Mouse (Mus musculus) embryonic facial prominence, embryonic 13.5 days (tissue): Measurements from ENCODE around the gene Pop7. TPM values are rescaled to one million over a fixed set of nuclear protein-coding genes. Genes with fewer than 3 reads are reported as not detected.
A peak's percentile ranks its signal among the peaks of the same experiment; 100 is the strongest.

Experiments used
- ATAC-seq: fragments of 200-750 bp; cut with Nextera tagmentation; 2 replicates; pipeline ENCODE4 v1.8.0; 2017; ENCODE audit warnings: low read depth; ENCODE audit not compliant: insufficient number of reproducible peaks, insufficient read depth, low FRiP score, low TSS enrichment
- H3K27ac ChIP-seq: fragments of 300-500 bp; sonication (generic); 2 replicates; pipeline ENCODE4 v1.5.1; 2015; ENCODE audit warnings: moderate library complexity, mild to moderate bottlenecking, inconsistent platforms
- H3K27me3 ChIP-seq: fragments of 300-500 bp; sonication (generic); 2 replicates; pipeline ENCODE4 v1.6.1; 2015; ENCODE audit warnings: mild to moderate bottlenecking, inconsistent platforms
- H3K36me3 ChIP-seq: fragments of 300-500 bp; sonication (generic); 2 replicates; pipeline ENCODE4 v1.6.1; 2015; ENCODE audit warnings: mild to moderate bottlenecking, inconsistent platforms
- H3K4me1 ChIP-seq: fragments of 300-500 bp; sonication (generic); 2 replicates; pipeline ENCODE4 v1.6.1; 2015; ENCODE audit warnings: inconsistent platforms
- H3K4me2 ChIP-seq: fragments of 300-500 bp; sonication (generic); 2 replicates; pipeline ENCODE4 v1.6.1; 2015; ENCODE audit warnings: moderate library complexity, mild to moderate bottlenecking, inconsistent platforms
- H3K4me3 ChIP-seq: fragments of 300-500 bp; sonication (generic); 2 replicates; pipeline ENCODE4 v1.5.1; 2015; ENCODE audit warnings: mild to moderate bottlenecking, inconsistent platforms
- H3K9ac ChIP-seq: fragments of 300-500 bp; sonication (generic); 2 replicates; pipeline ENCODE4 v1.6.1; 2015; ENCODE audit warnings: mild to moderate bottlenecking, inconsistent platforms
- H3K9me3 ChIP-seq: fragments of 300-500 bp; sonication (generic); 2 replicates; pipeline ENCODE4 v1.6.1; 2016; ENCODE audit warnings: inconsistent platforms
- WGBS: fragments of 180-500 bp; shearing (Covaris S2); methylation state at CpG from one replicate; pipeline ENCODE4 v1.1.7; 2015; ENCODE audit warnings: mixed read lengths; 5-methylcytosine and 5-hydroxymethylcytosine counted together
- polyA plus RNA-seq: library from polyadenylated mRNA; unstranded; fragments of >200 nt; fragmentation: Nextera tagmentation; extraction: Ambion mirVana; gene quantifications from 2 replicates; pipeline ENCODE4 v1.2.1, GENCODE M21; 2015

Gene Pop7
- polyA plus RNA-seq, 1 experiment from 2014 or later = 56.2 TPM

DNA sequence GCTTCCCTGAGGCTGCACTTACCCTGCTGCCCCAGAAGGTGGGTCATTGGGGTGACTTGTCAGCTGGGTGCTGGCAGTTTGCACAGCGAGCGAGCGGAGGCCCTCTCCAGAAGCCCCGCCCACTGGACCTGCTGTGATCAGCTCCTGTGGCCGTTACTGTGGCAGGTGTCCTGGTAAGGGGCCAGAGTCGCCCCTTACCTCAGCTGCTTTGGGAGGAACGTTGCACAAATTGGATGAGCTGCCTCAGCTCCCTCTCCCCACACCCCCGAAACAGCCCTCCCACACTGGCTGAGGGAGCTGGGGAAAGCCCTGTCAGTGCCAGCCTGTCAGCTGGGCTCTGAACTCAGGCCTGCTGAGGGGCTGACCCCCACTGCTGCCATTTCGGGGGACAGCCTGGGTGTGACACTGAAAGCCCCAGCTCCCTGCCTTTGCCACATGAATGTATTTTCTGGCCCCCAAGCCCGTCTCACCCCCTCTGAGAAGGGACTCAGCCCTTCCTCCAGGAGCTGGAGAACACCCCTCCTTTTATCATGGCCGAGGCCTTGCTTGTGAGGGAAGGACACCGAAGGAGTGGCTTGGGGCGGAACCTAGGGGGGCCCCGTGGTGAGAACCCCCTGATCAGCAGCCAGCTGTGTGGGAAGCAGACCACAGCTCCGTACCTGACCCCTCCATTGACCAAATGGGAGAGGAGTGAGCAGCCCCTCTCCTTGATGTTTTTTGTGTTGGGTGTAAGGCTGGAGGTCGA, 24.0 kb upstream of the Pop7 start:
- WGBS = 59% methylated on average over 16 of the region's 16 CpGs

DNA sequence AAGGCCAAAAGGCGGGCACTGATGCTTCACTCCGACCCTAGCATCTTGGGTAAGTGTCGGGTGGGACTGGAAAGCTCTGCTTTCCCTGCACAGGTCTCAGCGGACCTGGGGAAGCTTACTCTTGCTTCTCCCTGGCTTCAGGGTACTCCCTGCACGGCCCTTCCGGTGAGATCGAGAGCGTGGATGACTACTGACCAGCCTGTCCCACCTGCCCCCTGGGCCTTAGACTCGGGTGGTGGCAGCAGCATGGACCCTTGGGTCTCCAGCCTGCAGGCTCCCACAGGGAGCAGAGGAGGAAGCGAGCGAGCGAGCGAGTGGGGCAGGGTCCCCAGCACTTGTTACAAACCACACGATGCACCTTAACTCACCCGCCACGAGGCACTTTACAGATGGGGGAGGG, 23.2 kb upstream of the Pop7 start:
- H3K9ac ChIP-seq = no peak overlapping the region
- H3K9me3 ChIP-seq = no peaks in the 10 kb centered on the region
- peaks cover 96% of the 10 kb centered on the region for H3K36me3 ChIP-seq
- H3K4me1 ChIP-seq = peaks cover 21% of the 10 kb centered on the region
- no peaks in the 10 kb centered on the region for H3K27me3 ChIP-seq
- no peak for ATAC-seq
- 75% methylated on average over 16 of the region's 16 CpGs for WGBS
- H3K4me2 ChIP-seq = no peak overlapping the region
- no peak overlapping the region for H3K4me3 ChIP-seq
- no peak overlapping the region for H3K27ac ChIP-seq

More for the DNA sequence above, 24.0 kb upstream of the Pop7 start:
- peaks cover 23% of the 10 kb centered on the region for H3K4me1 ChIP-seq
- ATAC-seq = no peak
- H3K27ac ChIP-seq = peak overlapping the region; percentile 58
- no peak overlapping the region for H3K9ac ChIP-seq
- no peak overlapping the region for H3K4me3 ChIP-seq
- H3K4me2 ChIP-seq = no peak overlapping the region
- H3K9me3 ChIP-seq = no peaks in the 10 kb centered on the region
- H3K36me3 ChIP-seq = peaks cover 88% of the 10 kb centered on the region
- no peaks in the 10 kb centered on the region for H3K27me3 ChIP-seq

DNA sequence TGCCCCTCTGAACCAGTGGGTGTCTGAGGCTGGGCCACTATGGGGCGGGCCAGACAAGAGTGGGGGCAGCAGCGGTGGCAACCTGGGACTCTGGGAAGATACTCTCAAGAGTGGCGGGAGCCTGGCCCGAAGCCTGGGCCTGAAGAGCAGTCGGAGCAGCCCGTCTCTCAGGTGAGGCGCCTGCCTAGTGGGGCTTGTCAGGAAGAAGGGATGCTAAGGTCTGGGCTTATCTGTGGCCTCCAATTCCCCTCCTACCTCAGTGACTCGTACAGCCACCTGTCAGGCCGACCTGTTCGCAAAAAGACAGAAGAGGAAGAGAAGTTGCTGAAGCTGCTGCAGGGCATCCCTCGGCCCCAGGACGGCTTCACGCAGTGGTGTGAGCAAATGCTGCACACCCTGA, 22.4 kb upstream of the Pop7 start:
- no peak overlapping the region for H3K4me2 ChIP-seq
- no peaks in the 10 kb centered on the region for H3K9me3 ChIP-seq
- no peak overlapping the region for H3K27ac ChIP-seq
- ATAC-seq = no peak
- no peak overlapping the region for H3K9ac ChIP-seq
- WGBS = 87% methylated on average over 13 of the region's 13 CpGs
- H3K27me3 ChIP-seq = no peaks in the 10 kb centered on the region
- peaks cover 98% of the 10 kb centered on the region for H3K36me3 ChIP-seq
- H3K4me3 ChIP-seq = no peak overlapping the region
- peaks cover 12% of the 10 kb centered on the region for H3K4me1 ChIP-seq

DNA sequence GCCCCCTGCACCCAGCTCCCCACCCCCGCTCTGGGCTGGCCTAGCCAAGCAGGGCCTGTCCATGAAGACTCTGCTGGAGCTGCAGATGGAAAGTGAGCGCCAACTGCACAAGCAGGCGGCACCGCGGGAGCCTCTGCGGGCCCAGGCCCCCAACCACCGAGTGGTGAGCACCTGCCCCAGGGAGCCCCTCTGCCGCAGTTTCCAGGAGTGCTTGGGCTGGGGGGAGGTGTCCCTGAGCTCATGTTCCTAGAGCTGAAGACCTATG, 21.9 kb upstream of the Pop7 start:
- ATAC-seq = no peak
- Histone ChIP-seq H3K4me3 (no peak overlapping the region), H3K9me3 (no peaks in the 10 kb centered on the region), H3K27me3 (no peaks in the 10 kb centered on the region), H3K4me1 (peaks cover 7% of the 10 kb centered on the region; the same call in 1 of the 2 replicates), H3K36me3 (peaks cover 98% of the 10 kb centered on the region), H3K27ac (0 out of 2 replicates have a peak overlapping the region, but pooled peaks have one; percentile 12), H3K4me2 (no peak overlapping the region), H3K9ac (no peak overlapping the region)
- WGBS = 86% methylated on average over 8 of the region's 8 CpGs

DNA sequence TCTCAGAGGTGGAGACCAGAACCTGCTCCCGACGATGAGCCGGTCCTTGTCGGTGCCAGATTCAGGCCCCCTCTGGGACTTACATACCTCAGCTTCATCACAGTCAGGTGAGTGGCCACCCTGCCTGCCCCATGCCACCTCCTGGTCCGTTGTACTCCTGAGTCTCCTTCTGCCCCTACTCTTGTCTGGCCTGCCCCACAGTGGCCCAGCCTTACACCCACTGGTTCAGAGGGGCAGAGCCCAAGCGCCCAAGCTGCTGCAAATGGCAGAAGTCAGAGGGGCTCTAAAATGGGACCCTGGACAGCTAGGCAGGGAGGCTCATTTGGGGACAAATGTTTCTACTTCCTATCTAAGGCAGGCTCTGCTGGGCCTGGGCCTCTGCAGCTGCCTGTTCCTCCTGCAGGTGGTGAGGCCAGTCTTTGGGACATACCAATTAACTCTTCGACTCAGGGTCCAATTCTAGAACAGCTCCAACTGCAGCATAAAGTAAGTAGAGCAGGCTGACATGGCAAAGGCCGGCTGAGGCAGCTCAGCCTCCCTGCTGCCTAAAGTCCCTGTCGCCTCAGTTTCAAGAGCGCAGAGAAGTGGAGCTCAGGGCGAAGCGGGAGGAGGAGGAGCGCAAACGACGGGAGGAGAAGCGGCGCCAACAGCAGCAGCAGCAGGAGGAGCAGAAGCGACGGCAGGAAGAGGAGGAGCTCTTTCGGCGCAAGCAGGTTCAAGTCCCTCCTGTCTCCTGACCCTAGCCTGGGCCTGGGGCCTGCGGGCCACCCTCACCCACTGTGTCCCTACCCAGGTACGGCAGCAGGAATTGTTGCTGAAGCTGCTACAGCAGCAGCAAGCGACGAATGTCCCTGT, 21.3 kb upstream of the Pop7 start:
- Histone ChIP-seq H3K9ac (no peak overlapping the region), H3K27me3 (no peaks in the 10 kb centered on the region), H3K36me3 (peaks cover 98% of the 10 kb centered on the region), H3K27ac (0 out of 2 replicates have a peak overlapping the region, but pooled peaks have one; percentile 12), H3K4me1 (peaks cover 7% of the 10 kb centered on the region; the same call in 1 of the 2 replicates), H3K4me3 (no peak overlapping the region), H3K4me2 (no peak overlapping the region), H3K9me3 (no peaks in the 10 kb centered on the region)
- ATAC-seq = no peak
- 85% methylated on average over 25 of the region's 25 CpGs for WGBS

DNA sequence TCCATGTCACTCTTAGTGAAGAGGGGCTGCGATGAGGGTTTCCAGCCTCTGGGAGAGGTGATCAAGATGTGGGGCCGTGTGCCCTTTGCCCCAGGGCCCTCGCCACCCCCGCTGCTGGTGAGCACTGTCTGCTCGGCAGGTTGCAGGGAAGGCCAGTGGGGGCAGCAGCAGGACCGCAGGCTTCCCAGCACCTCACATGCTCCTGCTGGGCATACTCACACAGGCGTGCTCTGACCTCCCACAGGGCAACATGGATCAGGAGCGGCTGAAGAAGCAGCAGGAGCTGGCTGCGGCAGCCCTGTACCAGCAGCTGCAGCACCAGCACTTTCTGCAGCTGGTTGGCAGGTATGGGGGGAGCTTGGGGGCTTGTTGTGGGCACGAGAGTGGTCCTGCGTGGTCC, 20.4 kb upstream of the Pop7 start:
- 75% methylated on average over 11 of the region's 11 CpGs for WGBS
- Histone ChIP-seq H3K9ac (no peak overlapping the region; the same call in 1 of the 2 replicates), H3K4me1 (peaks cover 7% of the 10 kb centered on the region; the same call in 1 of the 2 replicates), H3K4me3 (no peak overlapping the region), H3K27ac (no peak overlapping the region), H3K9me3 (no peaks in the 10 kb centered on the region), H3K36me3 (peaks cover 98% of the 10 kb centered on the region), H3K27me3 (no peaks in the 10 kb centered on the region), H3K4me2 (no peak overlapping the region)
- no peak for ATAC-seq

DNA sequence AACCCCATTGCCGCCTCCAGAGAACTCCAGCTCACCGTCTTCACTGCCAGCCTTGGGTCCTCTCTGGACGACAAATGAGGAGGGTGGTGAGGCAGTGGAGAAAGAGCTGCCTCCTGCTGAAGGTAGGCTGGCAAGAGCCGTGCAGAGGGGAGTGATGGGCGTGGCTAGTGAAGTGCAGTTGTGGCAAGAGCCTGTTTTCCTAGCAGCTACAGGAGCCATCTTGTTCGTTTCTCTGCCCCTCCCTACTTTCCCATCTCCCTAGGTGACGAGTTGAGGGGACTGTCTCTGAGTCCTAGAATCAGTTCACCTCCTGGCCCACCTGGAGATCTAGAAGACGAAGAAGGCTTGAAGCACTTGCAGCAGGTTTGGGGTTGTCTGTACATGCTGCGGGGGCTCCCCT, 19.5 kb upstream of the Pop7 start:
- Histone ChIP-seq H3K4me2 (no peak overlapping the region), H3K9me3 (no peaks in the 10 kb centered on the region), H3K27me3 (no peaks in the 10 kb centered on the region), H3K36me3 (peaks cover 98% of the 10 kb centered on the region), H3K4me1 (peaks cover 7% of the 10 kb centered on the region; the same call in 1 of the 2 replicates), H3K4me3 (no peak overlapping the region), H3K27ac (no peak overlapping the region), H3K9ac (no peak overlapping the region)
- no peak for ATAC-seq
- WGBS = 80% methylated on average over 9 of the region's 9 CpGs

DNA sequence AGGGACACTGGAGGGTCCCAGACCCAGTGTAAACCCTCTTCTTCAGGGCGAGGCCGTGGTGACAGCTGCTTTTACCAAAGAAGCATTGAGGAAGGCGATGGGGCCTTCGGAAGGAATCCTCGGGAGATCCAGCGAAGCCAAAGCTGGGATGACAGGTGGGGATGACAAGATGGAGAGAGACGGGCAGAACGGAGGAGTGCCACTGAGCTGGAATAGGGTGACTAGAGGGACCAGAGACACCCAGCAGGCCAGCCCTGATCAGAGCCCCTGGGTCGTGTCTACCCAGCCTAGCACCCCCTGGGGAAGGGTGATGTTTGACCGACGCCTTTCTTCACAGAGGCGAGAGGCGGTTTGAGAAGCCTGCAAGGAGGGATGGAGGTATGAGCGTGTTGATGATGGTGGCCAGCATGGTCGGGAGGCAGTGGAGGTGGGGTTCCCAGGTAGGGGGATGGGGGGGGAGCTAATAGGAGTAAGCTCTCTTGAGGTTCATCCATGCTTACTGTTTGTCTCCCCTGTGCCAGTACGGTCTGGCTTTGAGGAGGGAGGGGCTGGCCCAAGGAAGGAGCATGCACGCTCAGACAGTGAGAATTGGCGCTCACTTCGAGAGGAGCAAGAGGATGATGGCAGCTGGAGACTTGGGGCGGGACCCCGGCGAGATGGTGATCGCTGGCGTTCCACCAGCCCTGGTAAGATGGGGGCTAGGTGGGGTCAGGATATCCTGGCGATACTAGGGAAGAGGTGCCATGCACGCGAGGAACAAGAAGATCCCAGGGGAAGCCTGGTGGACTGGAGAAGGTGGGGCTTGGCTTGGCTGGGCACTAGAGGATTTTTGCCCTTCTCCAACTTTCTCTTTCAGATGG, 17.6 kb upstream of the Pop7 start:
- H3K36me3 ChIP-seq = peaks cover 83% of the 10 kb centered on the region
- H3K27me3 ChIP-seq = no peaks in the 10 kb centered on the region
- no peak for ATAC-seq
- H3K4me1 ChIP-seq = peaks cover 8% of the 10 kb centered on the region; the same call in 1 of the 2 replicates
- no peak overlapping the region for H3K4me3 ChIP-seq
- no peak overlapping the region for H3K9ac ChIP-seq
- H3K4me2 ChIP-seq = no peak overlapping the region
- no peaks in the 10 kb centered on the region for H3K9me3 ChIP-seq
- H3K27ac ChIP-seq = no peak overlapping the region
- 91% methylated on average over 27 of the region's 27 CpGs for WGBS

DNA sequence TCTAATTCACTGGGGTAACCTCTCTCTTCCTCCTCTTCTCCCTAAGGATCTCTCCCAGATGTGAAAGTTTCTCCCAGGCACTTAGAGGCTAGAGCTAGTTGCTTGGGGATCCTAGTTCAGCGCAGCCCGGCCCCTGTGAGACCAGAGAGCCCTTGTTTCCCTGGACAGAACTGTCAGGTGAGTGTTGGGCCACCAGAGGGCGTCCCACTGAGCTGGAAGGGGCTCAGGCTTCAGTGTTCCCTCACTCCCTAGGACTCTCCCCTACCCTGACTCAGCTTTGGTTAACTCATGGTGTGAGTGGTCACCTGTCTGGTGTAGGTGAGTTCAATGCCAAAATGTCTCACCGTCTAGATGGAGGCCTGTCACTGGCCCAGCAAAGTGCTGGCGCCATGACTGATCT, 16.1 kb upstream of the Pop7 start, which contains the start of gene Gigyf1:
Gene Gigyf1 (plus strand): TSS at position 113 of the 400 bp plus-strand sequence.
- H3K4me3 ChIP-seq = no peak within 1 kb of the TSS
- no peaks in the 10 kb centered on the region for H3K27me3 ChIP-seq
- H3K9me3 ChIP-seq = no peaks in the 10 kb centered on the region
- 0 out of 2 replicates have a peak within 1 kb of the TSS, but pooled peaks have one; percentile 32 for H3K9ac ChIP-seq
- ATAC-seq = no peak
- no peak within 1 kb of the TSS for H3K27ac ChIP-seq
- peaks cover 17% of the 10 kb centered on the region for H3K4me1 ChIP-seq
- WGBS = 74% methylated on average over 5 of the region's 5 CpGs
- peaks cover 79% of the 10 kb centered on the region for H3K36me3 ChIP-seq
- H3K4me2 ChIP-seq = no peak within 1 kb of the TSS

DNA sequence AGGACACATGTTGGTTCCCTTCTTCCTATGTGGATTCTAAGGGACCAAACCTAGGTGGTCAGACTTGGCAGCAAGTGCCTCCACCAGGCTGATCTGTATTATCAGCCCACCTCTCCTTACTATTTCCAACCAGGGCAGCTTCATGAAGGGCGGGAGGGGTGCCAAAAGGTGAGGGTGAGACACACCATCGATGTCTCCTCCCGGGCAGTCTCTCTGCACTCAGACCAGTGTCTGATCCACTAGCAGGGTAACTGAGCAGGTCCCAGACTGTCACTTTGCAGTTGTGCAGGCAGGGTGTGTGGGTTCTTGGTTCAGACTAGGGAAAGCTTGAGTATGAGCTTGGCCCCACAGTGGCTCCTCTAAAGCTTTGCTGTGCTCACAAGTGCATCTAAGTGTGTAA, 12.5 kb upstream of the Pop7 start:
- Histone ChIP-seq H3K4me3 (no peak overlapping the region), H3K9me3 (no peaks in the 10 kb centered on the region), H3K4me1 (peaks cover 42% of the 10 kb centered on the region), H3K27me3 (no peaks in the 10 kb centered on the region), H3K4me2 (no peak overlapping the region), H3K9ac (peak overlapping the region; percentile 46), H3K36me3 (peaks cover 47% of the 10 kb centered on the region), H3K27ac (no peak overlapping the region)
- no peak for ATAC-seq
- WGBS = 94% methylated on average over 3 of the region's 3 CpGs
